Mouse (Mus musculus): ENCODE data around the gene Adk. TPM values are rescaled to one million over a fixed set of nuclear protein-coding genes. Genes with fewer than 3 reads are reported as not detected.
A peak's percentile ranks its signal among the peaks of the same experiment; 100 is the strongest.
"Not testable (repeated sequence)": the region's sequence is repeated elsewhere in the genome, so short reads cannot be mapped to it uniquely, and the experiment has no call there.

Gene Adk
- polyA plus RNA-seq, 1 experiment from 2014 or later: 242 TPM

DNA sequence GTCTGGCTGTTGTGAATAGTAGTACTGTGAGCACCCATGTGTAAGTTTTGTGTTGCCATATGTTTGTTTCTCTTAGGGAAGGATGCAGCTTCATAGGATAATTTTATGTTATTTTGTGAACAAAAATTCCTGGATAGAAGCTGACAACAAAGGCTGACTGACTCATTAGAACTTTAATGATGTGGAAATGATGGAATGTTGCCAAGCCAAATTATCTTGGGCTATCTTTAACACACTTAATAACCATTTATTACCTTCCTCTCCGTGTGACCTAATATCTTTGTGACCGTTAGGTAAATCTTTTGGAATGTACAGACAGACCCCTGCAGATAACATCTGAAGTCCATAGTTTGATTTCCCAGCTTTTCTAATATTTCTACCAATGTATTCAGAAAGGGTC lies 33.7 kb downstream of the Adk start:
- 16% methylated on average over 2 of the region's 2 CpGs for WGBS
- H3K9ac ChIP-seq: no peak overlapping the region

DNA sequence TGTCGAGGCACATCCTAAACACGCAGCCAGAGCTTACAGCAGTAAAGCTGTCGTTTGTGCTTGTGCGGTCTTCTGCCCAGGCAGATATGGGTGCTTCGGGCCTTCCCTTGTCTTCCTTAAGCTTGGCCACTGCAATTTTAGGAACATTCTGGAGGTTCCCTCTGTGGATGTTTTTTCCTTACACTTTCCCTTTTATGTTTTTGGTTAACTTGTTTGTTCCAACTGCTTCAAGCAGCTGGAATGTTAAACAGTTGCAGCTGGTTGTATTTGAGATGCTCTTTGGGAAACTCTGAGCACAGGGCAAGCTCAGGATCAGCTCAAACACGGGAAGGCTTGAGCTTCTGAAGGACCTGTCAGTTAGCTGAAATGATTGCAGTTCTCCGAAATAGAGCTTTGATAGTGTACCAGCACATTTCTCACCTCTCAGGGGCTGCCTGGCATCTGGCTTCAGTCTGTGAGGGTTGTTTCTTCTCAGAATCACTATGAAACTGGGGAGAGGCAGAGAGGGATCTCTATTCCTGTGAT lies 34.5 kb downstream of the Adk start:
- Histone ChIP-seq H3K27me3 (replicated peaks) (no peaks in the 10 kb centered on the region), H3K4me3 (peak overlapping the region; percentile 16; the same call in 1 of the 2 replicates), H3K4me2 (peak overlapping the region; percentile 48), H3K27ac (replicated peaks) (peak overlapping the region; percentile 89), H3K9ac (peak overlapping the region; percentile 61), H3K9me3 (no peaks in the 10 kb centered on the region), H3K4me1 (peaks cover 70% of the 10 kb centered on the region), H3K36me3 (0 out of 2 replicates have a peak, but pooled peaks cover under 1% of the 10 kb centered on the region)
- WGBS: 27% methylated on average over 7 of the region's 7 CpGs
- no peak for ATAC-seq (ENCODE audit: extremely low read depth, insufficient number of reproducible peaks, low FRiP score, low TSS enrichment)

More for the DNA sequence above, 33.7 kb downstream of the Adk start:
- Histone ChIP-seq H3K4me2 (no peak overlapping the region; the same call in 1 of the 2 replicates), H3K4me3 (no peak overlapping the region), H3K27me3 (replicated peaks) (no peaks in the 10 kb centered on the region), H3K27ac (replicated peaks) (peak overlapping the region; percentile 89), H3K4me1 (peaks cover 76% of the 10 kb centered on the region), H3K36me3 (no peaks in the 10 kb centered on the region), H3K9me3 (no peaks in the 10 kb centered on the region)
- ATAC-seq (ENCODE audit: extremely low read depth, insufficient number of reproducible peaks, low FRiP score, low TSS enrichment): no peak

DNA sequence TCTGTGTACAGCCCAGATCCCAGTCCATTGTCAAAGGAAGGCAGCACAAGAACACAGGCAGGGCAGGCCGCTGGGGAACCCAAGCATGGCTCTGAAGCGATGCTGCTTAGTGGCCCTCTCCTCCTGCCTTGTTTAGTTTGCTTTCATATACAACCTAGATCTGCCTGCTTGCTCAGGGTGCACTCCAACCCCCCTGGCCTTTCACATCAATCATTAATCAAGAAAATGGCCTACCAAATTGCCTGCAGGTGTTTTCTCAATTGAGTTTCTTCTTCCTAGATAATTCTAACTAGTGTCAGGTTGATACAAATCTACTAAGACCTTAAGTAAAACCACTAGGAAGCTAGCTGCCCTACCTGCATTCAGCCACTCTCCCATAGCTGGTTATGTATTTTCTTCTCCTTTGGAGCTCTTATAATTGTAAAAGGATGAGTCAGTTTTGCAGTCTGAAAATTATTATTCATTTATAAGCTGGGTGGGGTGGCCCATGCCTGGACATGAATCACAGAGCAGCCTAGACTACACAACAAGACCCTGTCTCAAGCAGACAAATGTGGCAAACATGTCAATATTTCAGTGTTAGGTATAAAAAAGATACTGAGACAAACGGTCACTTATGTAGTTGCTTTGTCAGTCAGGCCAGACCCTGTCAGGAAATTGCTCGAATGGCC lies 35.2 kb downstream of the Adk start:
- no peak for ATAC-seq (ENCODE audit: extremely low read depth, insufficient number of reproducible peaks, low FRiP score, low TSS enrichment)
- 54% methylated on average over 4 of the region's 4 CpGs for WGBS
- H3K4me1 ChIP-seq: peaks cover 65% of the 10 kb centered on the region

DNA sequence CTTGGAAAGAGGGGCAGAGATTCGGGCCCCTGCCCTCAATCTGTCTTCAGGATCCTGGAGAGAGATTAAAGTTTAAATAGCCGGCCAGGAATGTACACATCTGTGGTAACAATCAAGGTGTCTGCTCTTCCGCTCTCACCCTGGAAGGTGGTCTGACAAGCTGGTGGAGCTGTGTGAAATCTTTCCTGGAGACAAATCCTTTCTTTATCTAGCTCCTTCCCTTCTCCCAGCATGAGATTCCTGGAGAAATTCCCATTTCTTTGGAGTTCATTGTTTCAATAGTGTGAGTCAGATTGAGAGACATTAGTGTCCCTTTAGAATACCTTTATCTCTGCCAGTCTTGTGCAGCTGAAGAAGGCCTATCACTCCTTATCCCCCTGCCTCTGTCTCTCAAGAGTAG lies 36.4 kb downstream of the Adk start:
- Histone ChIP-seq H3K27ac (replicated peaks) (peak overlapping the region; percentile 89), H3K9ac (no peak overlapping the region), H3K4me3 (no peak overlapping the region), H3K36me3 (peaks cover 15% of the 10 kb centered on the region), H3K9me3 (no peaks in the 10 kb centered on the region), H3K4me2 (0 out of 2 replicates have a peak overlapping the region, but pooled peaks have one; percentile 6), H3K27me3 (replicated peaks) (no peaks in the 10 kb centered on the region), H3K4me1 (peaks cover 53% of the 10 kb centered on the region)
- ATAC-seq (ENCODE audit: extremely low read depth, insufficient number of reproducible peaks, low FRiP score, low TSS enrichment): no peak
- 37% methylated on average over 3 of the region's 3 CpGs for WGBS

More for the DNA sequence above, 35.2 kb downstream of the Adk start:
- Histone ChIP-seq H3K9ac (peak overlapping the region; percentile 61), H3K9me3 (no peaks in the 10 kb centered on the region), H3K4me3 (no peak overlapping the region), H3K4me2 (peak overlapping the region; percentile 48), H3K36me3 (peaks cover 6% of the 10 kb centered on the region), H3K27me3 (replicated peaks) (no peaks in the 10 kb centered on the region), H3K27ac (replicated peaks) (peak overlapping the region; percentile 89)

DNA sequence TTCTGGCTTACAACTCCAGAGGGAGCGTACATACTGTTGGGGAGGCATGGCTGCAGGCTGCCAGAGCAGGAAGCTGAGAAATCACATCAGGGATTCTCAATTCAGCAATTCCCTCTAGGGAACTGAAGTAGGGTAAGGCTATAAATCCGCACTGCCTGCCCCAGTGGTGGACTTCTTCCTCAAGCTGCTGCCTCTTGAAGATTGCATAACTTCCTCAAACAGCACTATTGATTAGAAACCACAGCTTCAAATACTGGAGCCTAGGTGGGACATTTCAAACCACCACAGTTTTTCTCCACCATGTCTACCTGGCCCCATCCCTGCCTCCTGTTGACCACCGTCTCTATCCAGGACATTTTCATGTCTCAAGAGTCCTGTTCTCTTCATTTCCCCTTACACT lies 38.0 kb downstream of the Adk start:
- Histone ChIP-seq H3K4me2 (no peak overlapping the region), H3K4me3 (no peak overlapping the region), H3K36me3 (peaks cover 15% of the 10 kb centered on the region), H3K27me3 (replicated peaks) (no peaks in the 10 kb centered on the region), H3K4me1 (peaks cover 57% of the 10 kb centered on the region), H3K27ac (replicated peaks) (no peak overlapping the region), H3K9ac (no peak overlapping the region), H3K9me3 (no peaks in the 10 kb centered on the region)
- ATAC-seq (ENCODE audit: extremely low read depth, insufficient number of reproducible peaks, low FRiP score, low TSS enrichment): no peak
- 69% methylated on average over 3 of the region's 3 CpGs for WGBS

DNA sequence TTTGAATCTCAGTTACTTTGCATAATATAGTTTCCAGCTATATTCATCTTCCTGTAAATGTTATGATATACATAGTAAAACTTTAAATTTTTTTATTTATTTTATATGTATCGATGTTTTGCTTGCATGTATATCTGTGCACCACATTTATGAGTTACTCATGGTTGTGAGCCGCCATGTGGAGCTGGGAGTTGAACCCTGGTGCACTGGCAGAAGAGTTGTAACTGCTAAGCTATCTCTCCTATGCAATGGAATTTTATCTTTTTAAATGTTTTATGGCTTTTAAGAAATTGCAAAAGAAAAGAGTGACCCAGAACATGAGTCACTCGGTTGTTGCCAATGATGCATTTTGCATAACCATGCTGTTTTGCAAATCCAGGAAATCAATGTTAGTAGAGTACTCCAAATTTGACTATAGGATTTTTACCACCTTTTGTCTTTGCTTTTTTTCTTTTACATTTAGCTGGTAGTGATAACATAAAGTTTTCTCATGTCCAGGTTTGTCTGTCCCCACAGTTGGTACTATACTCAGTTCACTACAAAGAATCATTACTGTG lies 38.6 kb downstream of the Adk start:
- 89% methylated on average over 3 of the region's 3 CpGs for WGBS
- peaks cover 51% of the 10 kb centered on the region for H3K4me1 ChIP-seq
- H3K9me3 ChIP-seq: no peaks in the 10 kb centered on the region

DNA sequence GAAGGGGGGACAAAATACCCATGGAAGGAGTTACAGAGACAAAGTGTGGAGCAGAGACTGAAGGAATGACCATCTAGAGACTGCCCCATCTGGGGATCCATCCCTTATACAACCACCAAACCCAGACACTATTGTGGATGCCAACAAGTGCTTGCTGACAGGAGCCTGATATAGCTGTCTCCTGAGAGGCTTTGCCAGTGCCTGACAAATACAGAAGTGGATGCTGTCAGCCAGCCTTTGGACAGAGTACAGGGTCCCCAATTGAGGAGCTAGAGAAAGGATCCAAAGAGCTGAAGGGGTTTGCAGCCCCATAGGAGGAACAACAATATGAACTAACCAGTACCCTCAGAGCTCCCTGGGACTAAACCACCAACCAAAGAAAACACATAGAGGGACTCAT lies 41.8 kb downstream of the Adk start:
- H3K27me3 ChIP-seq (replicated peaks); ATAC-seq (ENCODE audit: extremely low read depth, insufficient number of reproducible peaks, low FRiP score, low TSS enrichment); H3K9ac ChIP-seq; H3K4me3 ChIP-seq; H3K9me3 ChIP-seq; H3K4me2 ChIP-seq: not testable (repeated sequence)
- Histone ChIP-seq H3K27ac (replicated peaks) (peak overlapping the region; percentile 28; the same call in 1 of the 2 replicates), H3K36me3 (peaks cover 15% of the 10 kb centered on the region), H3K4me1 (peaks cover 35% of the 10 kb centered on the region)

More for the DNA sequence above, 38.6 kb downstream of the Adk start:
- H3K4me3 ChIP-seq: no peak overlapping the region
- no peak overlapping the region for H3K9ac ChIP-seq
- H3K27ac ChIP-seq (replicated peaks): no peak overlapping the region
- peaks cover 15% of the 10 kb centered on the region for H3K36me3 ChIP-seq
- no peak overlapping the region for H3K4me2 ChIP-seq
- ATAC-seq (ENCODE audit: extremely low read depth, insufficient number of reproducible peaks, low FRiP score, low TSS enrichment): no peak
- no peaks in the 10 kb centered on the region for H3K27me3 ChIP-seq (replicated peaks)

DNA sequence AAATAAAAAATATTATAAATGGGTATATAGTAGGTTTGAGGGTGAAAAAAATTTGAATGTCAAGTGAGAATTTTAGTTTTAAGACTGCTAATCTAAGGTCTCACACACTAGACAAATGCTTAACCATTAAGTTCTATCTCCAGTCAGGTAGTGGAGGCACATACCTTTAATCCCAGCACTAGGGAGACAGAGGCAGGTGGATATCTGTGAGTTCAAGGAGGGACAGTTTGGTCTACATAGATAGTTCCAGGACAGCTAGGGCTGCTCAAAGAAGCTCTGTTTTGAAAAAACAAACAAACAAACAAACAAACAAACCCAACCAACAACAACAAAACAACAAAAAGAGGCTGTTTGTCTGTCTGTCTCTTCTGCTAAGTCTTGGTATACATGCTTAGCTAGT lies 43.9 kb downstream of the Adk start:
- no peak overlapping the region for H3K4me2 ChIP-seq
- H3K9me3 ChIP-seq: no peaks in the 10 kb centered on the region
- no peaks in the 10 kb centered on the region for H3K27me3 ChIP-seq (replicated peaks)
- ATAC-seq (ENCODE audit: extremely low read depth, insufficient number of reproducible peaks, low FRiP score, low TSS enrichment): no peak
- no peak overlapping the region for H3K4me3 ChIP-seq
- H3K36me3 ChIP-seq: peaks cover 15% of the 10 kb centered on the region
- H3K27ac ChIP-seq (replicated peaks): no peak overlapping the region
- H3K9ac ChIP-seq: no peak overlapping the region
- peaks cover 42% of the 10 kb centered on the region for H3K4me1 ChIP-seq

DNA sequence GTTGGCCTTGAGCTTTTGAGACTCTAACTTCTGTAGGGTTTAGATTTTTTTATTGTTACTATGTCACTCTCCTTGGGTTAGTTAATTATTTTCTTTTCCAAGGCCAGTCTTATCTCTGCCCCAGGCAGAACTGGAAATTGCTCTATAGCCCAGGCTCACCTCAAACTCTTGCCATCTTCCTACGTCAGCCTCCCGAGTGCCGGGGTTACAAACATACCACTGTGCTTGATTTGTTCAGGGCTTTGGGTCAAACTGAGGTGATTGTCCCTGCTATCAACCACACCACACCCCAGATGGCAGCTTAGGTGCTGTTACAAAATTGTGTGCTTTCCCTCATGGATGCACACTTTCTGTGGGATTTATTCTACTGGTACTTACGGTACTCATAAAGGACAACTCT lies 44.3 kb downstream of the Adk start:
- Histone ChIP-seq H3K27me3 (replicated peaks) (no peaks in the 10 kb centered on the region), H3K4me2 (no peak overlapping the region), H3K36me3 (peaks cover 15% of the 10 kb centered on the region), H3K9ac (no peak overlapping the region), H3K9me3 (no peaks in the 10 kb centered on the region), H3K27ac (replicated peaks) (no peak overlapping the region), H3K4me3 (no peak overlapping the region), H3K4me1 (peaks cover 46% of the 10 kb centered on the region)
- ATAC-seq (ENCODE audit: extremely low read depth, insufficient number of reproducible peaks, low FRiP score, low TSS enrichment): no peak
- 61% methylated on average over 4 of the region's 4 CpGs for WGBS

DNA sequence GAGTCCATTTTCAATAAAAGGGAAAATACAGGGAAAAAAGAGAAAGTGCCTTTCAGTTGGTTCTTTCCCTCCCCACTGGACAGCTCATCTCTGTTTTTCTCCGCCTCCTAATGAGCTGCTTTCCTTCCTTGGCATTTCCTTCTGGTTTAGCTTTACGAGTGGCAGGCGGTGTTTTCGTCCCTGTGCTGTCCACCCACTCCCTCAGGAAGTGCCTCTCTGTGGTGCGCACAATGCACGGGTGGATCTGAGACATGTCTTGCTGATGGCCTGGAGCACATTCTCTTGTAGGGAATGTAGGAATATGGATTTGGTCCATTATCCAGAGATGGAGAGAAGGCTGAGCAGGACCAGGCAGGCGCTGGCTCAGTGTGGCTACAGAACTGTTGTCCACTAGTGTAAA lies 47.0 kb downstream of the Adk start:
- 55% methylated on average over 7 of the region's 7 CpGs for WGBS

DNA sequence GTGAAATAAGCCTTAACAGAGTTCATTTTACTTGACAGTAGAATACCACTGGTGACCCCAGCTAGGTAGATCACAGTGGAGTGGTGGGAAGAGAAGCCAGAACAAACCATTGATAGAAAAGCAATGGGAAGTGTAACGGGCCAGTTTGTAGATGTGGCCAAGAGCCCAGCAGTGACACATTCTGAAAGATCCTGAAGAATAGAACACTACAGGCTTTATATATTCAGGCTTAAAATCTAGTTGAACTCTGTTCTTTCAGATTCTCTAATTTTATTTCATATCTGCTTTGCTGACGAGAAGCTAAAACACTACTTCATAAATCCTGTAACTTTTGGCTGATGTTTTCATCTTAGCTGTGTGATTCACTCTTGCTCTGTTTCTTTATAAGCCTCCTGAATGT lies 48.5 kb downstream of the Adk start:
- peak overlapping the region; percentile 16; the same call in 1 of the 2 replicates for H3K4me2 ChIP-seq
- H3K4me1 ChIP-seq: peaks cover 47% of the 10 kb centered on the region
- WGBS: 65% methylated on average over 2 of the region's 2 CpGs
- no peak overlapping the region for H3K9ac ChIP-seq
- no peak for ATAC-seq (ENCODE audit: extremely low read depth, insufficient number of reproducible peaks, low FRiP score, low TSS enrichment)
- H3K36me3 ChIP-seq: peaks cover 5% of the 10 kb centered on the region; the same call in 1 of the 2 replicates
- H3K27ac ChIP-seq (replicated peaks): peak overlapping the region; percentile 66
- no peak overlapping the region for H3K4me3 ChIP-seq
- no peaks in the 10 kb centered on the region for H3K9me3 ChIP-seq
- H3K27me3 ChIP-seq (replicated peaks): no peaks in the 10 kb centered on the region

More for the DNA sequence above, 47.0 kb downstream of the Adk start:
- H3K9ac ChIP-seq: no peak overlapping the region
- H3K4me1 ChIP-seq: peaks cover 56% of the 10 kb centered on the region
- no peak overlapping the region for H3K4me2 ChIP-seq
- no peak overlapping the region for H3K27ac ChIP-seq (replicated peaks)
- H3K36me3 ChIP-seq: 0 out of 2 replicates have a peak, but pooled peaks cover 3% of the 10 kb centered on the region
- H3K27me3 ChIP-seq (replicated peaks): no peaks in the 10 kb centered on the region
- no peak overlapping the region for H3K4me3 ChIP-seq
- H3K9me3 ChIP-seq: no peaks in the 10 kb centered on the region
- no peak for ATAC-seq (ENCODE audit: extremely low read depth, insufficient number of reproducible peaks, low FRiP score, low TSS enrichment)
